Mouse (Mus musculus): ENCODE results near the gene Vmn1r114.
"Not testable (repeated sequence)": the region's sequence is repeated elsewhere in the genome, so short reads cannot be mapped to it uniquely, and the experiment has no call there.

GRCm38 (mm10) chr7:20786985-20787384, 25.0 kb downstream of the Vmn1r114 start, which contains the start of gene Vmn1r113:
- not testable (repeated sequence) for TF ChIP-seq CTCF, POLR2A (IDR thresholded peaks at IDR 0.05; ENCODE audit: extremely low read depth, insufficient read depth, low read length)

Measured in cortical plate, adult 2 months (tissue).